Mouse (Mus musculus) heart, postnatal 14 days (tissue): ENCODE results near the gene Syngr1. TPM values are rescaled to one million over a fixed set of nuclear protein-coding genes. Genes with fewer than 3 reads are reported as not detected.

Source experiments
- DNase-seq, 2 experiments: peaks; one replicate each; pipeline ENCODE4 v3.0.0; 2021 to 2022
- intact Hi-C: fragments of 180-260 bp; cut with DNase I; formaldehyde crosslinking; loops from one replicate; pipeline ENCODE4 v1.15.1; 2025
- total RNA-seq, 2 experiments: library from RNA; stranded (reverse); gene quantifications; 2 replicates each; pipeline ENCODE4 v1.2.3; 2021

Syngr1 gene
- total RNA-seq, 2 experiments from 2014 or later, result 77.8 to 79.6 TPM

- DNase-seq, result peak; percentile 28 to 33
Observed at GRCm38 (mm10) chr15:80134450-80134847, 43.3 kb downstream of the Syngr1 start.

GRCm38 (mm10) chr15:80135499-80135898 lies 44.4 kb downstream of the Syngr1 start:
- DNase-seq, result no peak
- intact Hi-C loops, result no loop called here

More at GRCm38 (mm10) chr15:80134450-80134847, 43.3 kb downstream of the Syngr1 start:
- intact Hi-C loops, result loop anchor here (5.0 kb wide), 2 partner anchors 42 to 93 kb away; partner anchors contain the start of genes Rpl3 and Syngr1

GRCm38 (mm10) chr15:80136645-80137044 lies 45.5 kb downstream of the Syngr1 start:
- DNase-seq, result no peak
- intact Hi-C loops, result no loop called here

- no peak for DNase-seq
- intact Hi-C loops, result no loop called here
Observed at GRCm38 (mm10) chr15:80137945-80138791, 47.0 kb downstream of the Syngr1 start.

- intact Hi-C loops, result no loop called here
- no peak for DNase-seq
Observed at GRCm38 (mm10) chr15:80140302-80140701, 49.2 kb downstream of the Syngr1 start.

GRCm38 (mm10) chr15:80140878-80141277 lies 49.7 kb downstream of the Syngr1 start:
- intact Hi-C loops, result no loop called here
- DNase-seq, result no peak

- no peak for DNase-seq
- intact Hi-C loops, result no loop called here
Observed at GRCm38 (mm10) chr15:80142130-80142529, 51.0 kb downstream of the Syngr1 start.

- no peak for DNase-seq
- intact Hi-C loops, result no loop called here
Observed at GRCm38 (mm10) chr15:80143760-80144159, 52.6 kb downstream of the Syngr1 start.

- intact Hi-C loops, result no loop called here
- no peak for DNase-seq
Observed at GRCm38 (mm10) chr15:80145397-80145796, 54.3 kb downstream of the Syngr1 start.

GRCm38 (mm10) chr15:80146153-80146552 lies 55.0 kb downstream of the Syngr1 start:
- DNase-seq, result no peak
- intact Hi-C loops, result no loop called here

- no peak for DNase-seq
- intact Hi-C loops, result no loop called here
Observed at GRCm38 (mm10) chr15:80147090-80147489, 56.0 kb downstream of the Syngr1 start.

- no peak for DNase-seq
- intact Hi-C loops, result no loop called here
Observed at GRCm38 (mm10) chr15:80147511-80147910, 56.4 kb downstream of the Syngr1 start.

- DNase-seq, result no peak
- intact Hi-C loops, result no loop called here
Observed at GRCm38 (mm10) chr15:80148565-80148964, 57.4 kb downstream of the Syngr1 start.

- intact Hi-C loops, result no loop called here
- DNase-seq, result no peak
Observed at GRCm38 (mm10) chr15:80149517-80149916, 58.4 kb downstream of the Syngr1 start.

GRCm38 (mm10) chr15:80152663-80153062 lies 61.5 kb downstream of the Syngr1 start:
- intact Hi-C loops, result no loop called here

GRCm38 (mm10) chr15:80153757-80154156 lies 62.6 kb downstream of the Syngr1 start:
- intact Hi-C loops, result no loop called here
- DNase-seq, result no peak

More at GRCm38 (mm10) chr15:80152663-80153062, 61.5 kb downstream of the Syngr1 start:
- DNase-seq, result peak; percentile 54 to 77

GRCm38 (mm10) chr15:80155707-80156106 lies 64.6 kb downstream of the Syngr1 start:
- no peak for DNase-seq
- intact Hi-C loops, result no loop called here

- DNase-seq, result no peak
- intact Hi-C loops, result no loop called here
Observed at GRCm38 (mm10) chr15:80157197-80157943, 66.2 kb downstream of the Syngr1 start.

- intact Hi-C loops, result no loop called here
- DNase-seq, result no peak
Observed at GRCm38 (mm10) chr15:80158001-80158706, 67.0 kb downstream of the Syngr1 start.

- intact Hi-C loops, result no loop called here
Observed at GRCm38 (mm10) chr15:80158707-80159090, 67.6 kb downstream of the Syngr1 start.

More at GRCm38 (mm10) chr15:80158707-80159090, 67.6 kb downstream of the Syngr1 start:
- no peak for DNase-seq
